Mouse (Mus musculus): ENCODE data around the gene Slc22a18. TPM values are rescaled to one million over a fixed set of nuclear protein-coding genes. Genes with fewer than 3 reads are reported as not detected.

Slc22a18 gene
- polyA plus RNA-seq, 1 experiment from 2014 or later, result 5.2 TPM

DNA sequence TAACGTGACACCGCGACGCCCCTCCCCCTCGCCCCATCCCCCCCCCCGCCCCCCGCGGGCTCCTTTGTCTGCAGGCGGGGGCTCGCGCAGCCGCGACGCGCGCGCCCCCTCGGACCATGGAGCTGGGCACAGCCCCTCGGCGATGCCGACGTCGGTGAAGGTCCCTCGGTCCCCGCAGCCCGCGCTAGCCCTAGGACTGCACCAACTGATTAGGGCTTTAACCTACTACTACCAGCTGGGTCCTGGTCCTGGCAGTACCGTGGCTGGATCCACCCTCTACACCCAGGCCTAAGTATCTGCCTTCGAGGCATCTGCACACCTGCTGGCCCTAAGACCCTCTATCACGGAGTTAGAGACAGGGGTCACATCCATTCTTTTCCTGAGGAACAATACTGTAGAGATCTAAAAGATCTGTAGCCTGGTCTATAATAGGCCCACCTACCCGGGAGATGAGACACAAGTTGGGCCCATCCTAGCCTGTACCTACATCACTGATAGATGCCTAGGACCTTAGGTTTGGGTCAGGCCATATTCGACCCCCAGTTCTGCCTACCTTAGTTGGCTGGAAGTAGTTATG, 12.2 kb upstream of the Slc22a18 start:
- Histone ChIP-seq H3K9ac (ENCODE audit: low read depth, low read length) (no peak overlapping the region), H3K4me3 (ENCODE audit: low read depth, low read length) (peak overlapping the region; percentile 8), H3K9me3 (ENCODE audit: control insufficient read depth, low read length) (peaks cover 29% of the 10 kb centered on the region), H3K4me2 (peak overlapping the region; percentile 56), H3K36me3 (ENCODE audit: control insufficient read depth, insufficient read depth, low read length) (no peaks in the 10 kb centered on the region), H3K27ac (ENCODE audit: low read depth, low read length) (no peak overlapping the region), H3K27me3 (replicated peaks; ENCODE audit: control insufficient read depth, insufficient read depth, low read length) (peaks cover 58% of the 10 kb centered on the region), H3K4me1 (replicated peaks; ENCODE audit: control insufficient read depth, insufficient read depth, low read length) (peaks cover 2% of the 10 kb centered on the region; the same call in 1 of the 2 replicates)
- DNase-seq (ENCODE audit: low spot score) (no peak), ATAC-seq (replicated peaks; ENCODE audit: low FRiP score) (peak; percentile 33; the same call in 1 of the 2 replicates)
- 23% methylated on average over 19 of the region's 32 CpGs for WGBS

DNA sequence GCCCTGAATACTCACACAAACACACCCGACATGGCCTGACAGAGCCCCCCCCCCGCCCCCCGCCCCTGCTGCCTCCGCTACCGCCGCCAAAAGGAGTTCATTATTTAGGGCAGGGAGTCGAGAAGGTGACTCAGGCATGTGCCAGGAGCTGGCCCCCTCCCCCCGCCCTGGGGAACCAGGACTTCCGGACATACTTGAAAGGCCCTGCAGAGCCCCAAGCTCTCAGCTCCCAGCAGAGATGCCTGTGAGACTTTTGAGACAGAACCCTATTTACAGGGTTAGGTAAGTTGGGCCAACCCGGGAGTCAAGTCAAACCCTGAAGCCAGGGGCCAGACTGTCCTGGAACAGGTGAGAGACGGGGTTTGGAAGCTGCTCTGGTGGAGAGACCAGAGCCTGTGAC, 11.6 kb upstream of the Slc22a18 start:
- H3K4me2 ChIP-seq, result no peak overlapping the region
- ATAC-seq (replicated peaks; ENCODE audit: low FRiP score) (no peak), DNase-seq (ENCODE audit: low spot score) (no peak)
- WGBS, result 40% methylated on average over 11 of the region's 11 CpGs
- peaks cover 29% of the 10 kb centered on the region for H3K9me3 ChIP-seq (ENCODE audit: control insufficient read depth, low read length)
- H3K36me3 ChIP-seq (ENCODE audit: control insufficient read depth, insufficient read depth, low read length), result no peaks in the 10 kb centered on the region
- no peak overlapping the region for H3K4me3 ChIP-seq (ENCODE audit: low read depth, low read length)
- H3K27ac ChIP-seq (ENCODE audit: low read depth, low read length), result no peak overlapping the region
- H3K9ac ChIP-seq (ENCODE audit: low read depth, low read length), result no peak overlapping the region
- peaks cover 2% of the 10 kb centered on the region; the same call in 1 of the 2 replicates for H3K4me1 ChIP-seq (replicated peaks; ENCODE audit: control insufficient read depth, insufficient read depth, low read length)
- peaks cover 57% of the 10 kb centered on the region for H3K27me3 ChIP-seq (replicated peaks; ENCODE audit: control insufficient read depth, insufficient read depth, low read length)

DNA sequence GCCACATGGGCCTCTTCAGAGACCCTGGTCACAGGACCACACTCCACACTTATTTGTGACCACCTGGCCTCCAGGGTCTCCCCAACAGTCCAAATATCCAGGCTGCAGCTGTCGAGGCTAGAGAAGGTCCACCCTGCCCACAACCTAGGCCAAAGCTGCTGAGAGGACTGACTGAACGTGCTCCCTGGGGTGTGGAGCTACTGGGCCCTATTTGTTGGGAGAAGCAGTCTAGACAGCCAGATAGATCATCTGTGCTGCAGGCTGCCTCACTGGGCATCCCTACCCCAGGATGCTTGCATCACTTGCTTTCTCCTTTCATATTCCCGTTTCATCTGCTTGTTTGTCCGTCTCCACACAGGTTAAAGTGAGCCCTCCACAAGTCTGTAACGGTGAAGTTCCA, 11.0 kb upstream of the Slc22a18 start:
- Histone ChIP-seq H3K27me3 (replicated peaks; ENCODE audit: control insufficient read depth, insufficient read depth, low read length) (peaks cover 52% of the 10 kb centered on the region), H3K4me3 (ENCODE audit: low read depth, low read length) (no peak overlapping the region), H3K9me3 (ENCODE audit: control insufficient read depth, low read length) (peaks cover 29% of the 10 kb centered on the region), H3K4me2 (no peak overlapping the region), H3K4me1 (replicated peaks; ENCODE audit: control insufficient read depth, insufficient read depth, low read length) (peaks cover 2% of the 10 kb centered on the region; the same call in 1 of the 2 replicates), H3K9ac (ENCODE audit: low read depth, low read length) (no peak overlapping the region), H3K27ac (ENCODE audit: low read depth, low read length) (no peak overlapping the region), H3K36me3 (ENCODE audit: control insufficient read depth, insufficient read depth, low read length) (no peaks in the 10 kb centered on the region)
- DNase-seq (ENCODE audit: low spot score) (no peak), ATAC-seq (replicated peaks; ENCODE audit: low FRiP score) (no peak)
- 76% methylated on average over 5 of the region's 5 CpGs for WGBS

DNA sequence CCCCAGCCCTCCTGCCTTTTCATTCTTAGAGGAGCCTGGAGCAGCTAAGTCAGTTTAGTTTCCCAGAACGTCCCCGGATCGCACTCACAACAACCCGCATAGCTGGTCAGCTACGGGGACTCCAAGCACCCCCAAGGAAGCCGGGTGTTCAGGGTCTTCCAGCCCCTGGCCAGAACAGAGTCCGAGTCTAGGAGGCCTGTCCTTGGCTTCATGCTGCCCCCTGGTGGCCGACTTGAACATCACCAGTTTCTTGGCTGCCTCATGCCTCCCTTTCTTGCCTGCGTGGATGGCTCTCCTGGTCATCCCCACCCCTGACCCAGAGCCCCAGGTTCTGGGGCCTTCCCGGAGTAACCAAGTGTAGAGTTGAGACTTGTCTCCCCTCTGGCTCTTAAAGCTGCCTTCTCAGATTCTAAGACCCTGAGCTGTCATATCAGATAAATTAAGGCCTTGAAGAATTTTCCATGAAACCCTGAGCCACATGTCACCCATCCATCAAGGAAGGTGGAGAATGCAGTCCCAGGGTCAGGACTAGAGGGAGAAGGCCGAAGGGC, 9.6 kb upstream of the Slc22a18 start:
- no peak overlapping the region for H3K9ac ChIP-seq (ENCODE audit: low read depth, low read length)

DNA sequence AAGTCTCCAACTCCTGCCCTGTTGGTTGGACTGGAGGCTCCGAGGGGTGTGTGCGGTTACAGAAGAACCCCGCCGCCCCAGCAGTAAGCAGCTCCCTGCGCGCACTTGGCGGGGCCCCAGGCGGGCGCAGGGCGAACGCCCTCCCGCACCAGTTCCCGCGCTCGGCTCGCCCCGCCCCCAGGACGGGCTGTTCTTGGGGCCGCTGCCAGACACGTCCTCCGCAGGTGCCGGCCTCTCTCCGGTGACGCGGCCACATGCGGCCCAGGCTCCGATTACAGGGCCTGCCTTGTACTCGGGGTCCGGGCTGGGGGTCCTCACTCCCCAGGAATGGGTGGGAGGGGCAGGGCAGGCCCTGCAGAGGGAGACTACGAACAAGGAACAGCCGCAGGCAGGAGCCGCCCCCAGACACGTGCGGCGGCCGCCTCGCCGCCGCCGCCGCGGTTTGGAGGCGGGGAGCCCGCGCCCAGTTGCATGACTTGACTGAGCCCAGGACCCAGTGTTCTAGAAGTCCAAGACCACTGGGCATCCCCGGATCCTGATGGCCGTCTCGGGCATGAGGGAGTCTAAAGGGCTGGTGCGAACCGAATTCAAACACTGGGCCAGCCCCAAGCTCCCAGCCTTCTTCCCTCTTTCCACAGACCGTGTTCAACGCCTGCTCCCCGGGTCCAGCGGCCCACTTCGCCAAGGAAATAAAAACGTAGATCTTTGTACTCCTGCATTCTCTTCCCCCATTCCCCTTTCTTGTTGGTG, 8.6 kb upstream of the Slc22a18 start:
- H3K4me1 ChIP-seq (replicated peaks; ENCODE audit: control insufficient read depth, insufficient read depth, low read length), result peaks cover 2% of the 10 kb centered on the region; the same call in 1 of the 2 replicates

More for the DNA sequence above, 9.6 kb upstream of the Slc22a18 start:
- H3K4me1 ChIP-seq (replicated peaks; ENCODE audit: control insufficient read depth, insufficient read depth, low read length), result peaks cover 2% of the 10 kb centered on the region; the same call in 1 of the 2 replicates
- H3K27ac ChIP-seq (ENCODE audit: low read depth, low read length), result no peak overlapping the region
- WGBS, result 22% methylated on average over 11 of the region's 11 CpGs
- ATAC-seq (replicated peaks; ENCODE audit: low FRiP score) (no peak), DNase-seq (ENCODE audit: low spot score) (no peak)
- H3K36me3 ChIP-seq (ENCODE audit: control insufficient read depth, insufficient read depth, low read length), result no peaks in the 10 kb centered on the region
- H3K27me3 ChIP-seq (replicated peaks; ENCODE audit: control insufficient read depth, insufficient read depth, low read length), result peaks cover 40% of the 10 kb centered on the region
- peaks cover 27% of the 10 kb centered on the region for H3K9me3 ChIP-seq (ENCODE audit: control insufficient read depth, low read length)
- H3K4me2 ChIP-seq, result no peak overlapping the region
- H3K4me3 ChIP-seq (ENCODE audit: low read depth, low read length), result no peak overlapping the region

DNA sequence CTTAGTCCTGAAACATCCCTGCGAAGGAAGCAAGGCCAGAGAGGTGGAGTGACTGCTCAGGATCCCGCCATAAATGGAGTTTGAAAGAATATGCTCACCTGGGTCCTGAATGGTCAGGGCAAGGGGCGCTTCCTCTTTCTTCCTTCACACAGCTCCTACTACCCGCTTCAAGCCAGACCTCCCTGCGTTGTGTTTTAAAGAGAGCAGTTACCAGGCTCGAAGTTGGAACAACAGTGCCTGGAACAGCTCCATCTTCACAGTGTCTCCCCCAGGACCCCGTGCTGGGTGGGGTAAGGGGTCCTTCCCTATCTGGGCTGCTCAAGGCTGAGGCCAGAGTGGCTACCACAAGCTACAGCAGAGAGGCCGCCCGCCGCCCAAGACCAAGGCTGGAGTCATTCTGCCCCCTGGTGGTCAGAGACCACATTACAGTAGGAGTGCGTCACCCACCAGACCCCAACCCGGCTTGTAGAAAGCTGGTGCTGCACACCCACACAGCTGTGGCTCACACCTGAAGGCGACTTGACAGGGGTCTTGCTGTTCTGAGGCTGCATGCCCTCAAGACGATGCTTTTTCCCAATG, 7.3 kb upstream of the Slc22a18 start:
- Histone ChIP-seq H3K27ac (ENCODE audit: low read depth, low read length) (no peak overlapping the region), H3K4me2 (no peak overlapping the region), H3K4me3 (ENCODE audit: low read depth, low read length) (no peak overlapping the region), H3K9ac (ENCODE audit: low read depth, low read length) (no peak overlapping the region), H3K27me3 (replicated peaks; ENCODE audit: control insufficient read depth, insufficient read depth, low read length) (peaks cover 21% of the 10 kb centered on the region), H3K4me1 (replicated peaks; ENCODE audit: control insufficient read depth, insufficient read depth, low read length) (peaks cover 2% of the 10 kb centered on the region; the same call in 1 of the 2 replicates), H3K36me3 (ENCODE audit: control insufficient read depth, insufficient read depth, low read length) (no peaks in the 10 kb centered on the region), H3K9me3 (ENCODE audit: control insufficient read depth, low read length) (peaks cover 4% of the 10 kb centered on the region; the same call in 1 of the 2 replicates)
- ATAC-seq (replicated peaks; ENCODE audit: low FRiP score) (no peak), DNase-seq (ENCODE audit: low spot score) (peak; percentile 77)
- 30% methylated on average over 14 of the region's 14 CpGs for WGBS

More for the DNA sequence above, 8.6 kb upstream of the Slc22a18 start:
- ATAC-seq (replicated peaks; ENCODE audit: low FRiP score) (no peak), DNase-seq (ENCODE audit: low spot score) (no peak)
- WGBS, result 21% methylated on average over 56 of the region's 56 CpGs
- Histone ChIP-seq H3K27ac (ENCODE audit: low read depth, low read length) (peak overlapping the region; percentile 39; the same call in 1 of the 2 replicates), H3K4me2 (peak overlapping the region; percentile 70), H3K9me3 (ENCODE audit: control insufficient read depth, low read length) (peaks cover 17% of the 10 kb centered on the region), H3K4me3 (ENCODE audit: low read depth, low read length) (peak overlapping the region; percentile 34), H3K36me3 (ENCODE audit: control insufficient read depth, insufficient read depth, low read length) (no peaks in the 10 kb centered on the region), H3K27me3 (replicated peaks; ENCODE audit: control insufficient read depth, insufficient read depth, low read length) (peaks cover 29% of the 10 kb centered on the region), H3K9ac (ENCODE audit: low read depth, low read length) (peak overlapping the region; percentile 32; the same call in 1 of the 2 replicates)

DNA sequence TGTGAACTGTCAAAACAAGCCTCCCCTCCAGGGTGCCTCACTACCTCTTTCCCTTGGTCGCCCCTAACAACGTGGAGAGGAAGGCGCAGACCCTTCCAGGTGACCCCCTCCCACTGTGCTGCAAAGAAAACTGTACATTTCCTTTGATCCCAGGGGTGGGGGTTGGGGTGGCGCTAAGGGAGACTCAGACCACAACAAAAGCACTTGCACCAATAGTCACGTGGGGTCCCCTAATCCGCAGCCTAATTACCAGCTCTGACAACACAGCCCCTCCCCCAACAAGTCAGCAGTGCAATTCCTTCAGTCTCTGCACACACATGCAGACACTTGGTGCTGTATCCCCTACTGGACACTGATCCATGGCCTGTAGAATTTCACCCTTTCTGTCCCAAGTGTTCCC, 5.8 kb upstream of the Slc22a18 start:
- Histone ChIP-seq H3K27ac (ENCODE audit: low read depth, low read length) (no peak overlapping the region), H3K36me3 (ENCODE audit: control insufficient read depth, insufficient read depth, low read length) (no peaks in the 10 kb centered on the region), H3K27me3 (replicated peaks; ENCODE audit: control insufficient read depth, insufficient read depth, low read length) (peaks cover 14% of the 10 kb centered on the region), H3K4me3 (ENCODE audit: low read depth, low read length) (no peak overlapping the region), H3K9ac (ENCODE audit: low read depth, low read length) (no peak overlapping the region), H3K4me1 (replicated peaks; ENCODE audit: control insufficient read depth, insufficient read depth, low read length) (peaks cover 2% of the 10 kb centered on the region; the same call in 1 of the 2 replicates), H3K4me2 (no peak overlapping the region), H3K9me3 (ENCODE audit: control insufficient read depth, low read length) (no peaks in the 10 kb centered on the region)
- no peak for ATAC-seq (replicated peaks; ENCODE audit: low FRiP score)
- no peak for DNase-seq (ENCODE audit: low spot score)
- WGBS, result 20% methylated on average over 6 of the region's 6 CpGs

DNA sequence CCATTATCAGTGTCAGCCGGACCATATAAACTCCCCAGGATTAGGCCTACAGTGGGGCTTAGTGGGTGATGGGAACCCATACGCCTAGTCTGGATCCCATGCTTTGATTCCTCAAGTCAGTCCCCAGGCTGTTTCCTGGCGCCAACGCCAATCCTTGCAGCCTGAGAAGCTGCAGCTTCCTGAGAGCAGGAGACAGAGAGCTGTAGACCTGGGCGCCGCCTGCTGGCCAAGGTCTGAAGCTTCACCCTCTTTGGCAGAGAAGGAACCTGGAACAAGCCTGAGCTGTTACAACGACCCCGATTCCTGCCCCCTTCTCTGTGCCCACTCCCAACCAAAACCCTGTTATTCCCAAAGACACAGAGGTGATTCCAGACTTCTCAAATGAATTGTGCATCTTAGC, 3.6 kb upstream of the Slc22a18 start:
- no peak overlapping the region for H3K4me3 ChIP-seq (ENCODE audit: low read depth, low read length)
- peaks cover 9% of the 10 kb centered on the region for H3K27me3 ChIP-seq (replicated peaks; ENCODE audit: control insufficient read depth, insufficient read depth, low read length)
- no peaks in the 10 kb centered on the region; the same call in 1 of the 2 replicates for H3K4me1 ChIP-seq (replicated peaks; ENCODE audit: control insufficient read depth, insufficient read depth, low read length)
- DNase-seq (ENCODE audit: low spot score), result no peak
- H3K9me3 ChIP-seq (ENCODE audit: control insufficient read depth, low read length), result no peaks in the 10 kb centered on the region
- 18% methylated on average over 8 of the region's 8 CpGs for WGBS
- no peaks in the 10 kb centered on the region for H3K36me3 ChIP-seq (ENCODE audit: control insufficient read depth, insufficient read depth, low read length)
- no peak overlapping the region for H3K4me2 ChIP-seq
- H3K9ac ChIP-seq (ENCODE audit: low read depth, low read length), result no peak overlapping the region
- no peak overlapping the region for H3K27ac ChIP-seq (ENCODE audit: low read depth, low read length)
- no peak for ATAC-seq (replicated peaks; ENCODE audit: low FRiP score)

Measured in liver, embryonic 11.5 days (tissue).